Mouse (Mus musculus) CH12.LX (cell line): Measurements from ENCODE around the gene Gcm2. TPM values are rescaled to one million over a fixed set of nuclear protein-coding genes. Genes with fewer than 3 reads are reported as not detected.
A peak's percentile ranks its signal among the peaks of the same experiment; 100 is the strongest.

Experiments used
- DNase-seq: peaks from one replicate; pipeline ENCODE4 v3.0.0-alpha.2; 2013; ENCODE audit errors: extremely low read depth
- H3K27ac ChIP-seq: 2 replicates; pipeline ENCODE4 v1.5.1; 2012; ENCODE audit warnings: low read depth, mild to moderate bottlenecking, control low read depth, moderate library complexity; ENCODE audit not compliant: insufficient read depth
- H3K27me3 ChIP-seq: replicated peaks from 2 replicates; pipeline ENCODE3; 2012; ENCODE audit warnings: inconsistent platforms
- H3K36me3 ChIP-seq, 2 experiments: replicated peaks in 1 of 2; 2 replicates each; pipeline versions ENCODE3 to v1.6.1; 2012; ENCODE audit warnings: inconsistent platforms in 1 of 2, low read length in 1 of 2, mild to moderate bottlenecking in 1 of 2, mixed read lengths in 1 of 2, moderate library complexity in 1 of 2; ENCODE audit not compliant: control insufficient read depth in 1 of 2, insufficient read depth in 1 of 2
- H3K4me1 ChIP-seq, 2 experiments: 2 replicates each; pipeline ENCODE4 v1.6.1; 2012; ENCODE audit warnings: inconsistent platforms in 1 of 2, moderate library complexity in 1 of 2; ENCODE audit not compliant: insufficient read depth in 2 of 2, control insufficient read depth in 1 of 2
- H3K4me2 ChIP-seq: 2 replicates; pipeline ENCODE4 v1.6.1; 2012; ENCODE audit warnings: low read depth, mild to moderate bottlenecking, control low read depth; ENCODE audit not compliant: poor library complexity, insufficient read depth, severe bottlenecking
- H3K4me3 ChIP-seq, 3 experiments: fragments of 150-350 bp in 1 of 3; sonication (generic) in 1 of 3; replicated peaks in 1 of 3; 2 replicates each; pipeline versions ENCODE3 to v1.5.1; 2011 to 2012; ENCODE audit warnings: low read depth in 2 of 3, low read length in 2 of 3, mild to moderate bottlenecking in 2 of 3, moderate library complexity in 2 of 3, control low read depth in 1 of 3, improper control_type of control experiment in 1 of 3, inconsistent platforms in 1 of 3, mixed read lengths in 1 of 3; ENCODE audit not compliant: poor library complexity in 1 of 3
- H3K79me2 ChIP-seq: replicated peaks from 2 replicates; pipeline ENCODE4 v1.6.1; 2012; ENCODE audit warnings: mild to moderate bottlenecking, moderate library complexity; ENCODE audit not compliant: control insufficient read depth, poor library complexity, insufficient read depth, severe bottlenecking; ENCODE audit errors: extremely low read depth
- H3K9ac ChIP-seq: 2 replicates; pipeline ENCODE4 v1.6.1; 2012; ENCODE audit warnings: low read depth, mild to moderate bottlenecking, control low read depth, moderate library complexity; ENCODE audit not compliant: insufficient read depth
- H3K9me3 ChIP-seq: replicated peaks from 2 replicates; pipeline ENCODE3; 2012; ENCODE audit warnings: low read length, inconsistent platforms, mixed read lengths
- BHLHE40 ChIP-seq: IDR thresholded peaks from 2 replicates; pipeline ENCODE4 v1.6.1; 2011; ENCODE audit warnings: mild to moderate bottlenecking, low read depth, low read length, improper control_type of control experiment
- CTCF ChIP-seq, 2 experiments: IDR thresholded peaks in 1 of 2; conservative IDR thresholded peaks in 1 of 2; 2 replicates each; pipeline ENCODE4 v1.5.1; 2011 to 2012; ENCODE audit warnings: low read depth in 2 of 2, low read length in 2 of 2, improper control_type of control experiment in 1 of 2, inconsistent platforms in 1 of 2, mild to moderate bottlenecking in 1 of 2, moderate library complexity in 1 of 2
- E2F4 ChIP-seq: IDR thresholded peaks from 2 replicates; pipeline ENCODE4 v1.6.1; 2011; ENCODE audit warnings: low read depth, low read length, improper control_type of control experiment; ENCODE audit not compliant: insufficient replicate concordance
- ELF1 ChIP-seq: IDR thresholded peaks from 2 replicates; pipeline ENCODE4 v1.6.1; 2014; ENCODE audit warnings: low read depth, mild to moderate bottlenecking, inconsistent platforms, low read length, improper control_type of control experiment
- ETS1 ChIP-seq: conservative IDR thresholded peaks from 2 replicates; pipeline ENCODE4 v1.6.1; 2012; ENCODE audit warnings: low read depth, mild to moderate bottlenecking, inconsistent platforms, low read length, improper control_type of control experiment, moderate library complexity
- HCFC1 ChIP-seq: IDR thresholded peaks from 2 replicates; pipeline ENCODE4 v1.6.1; 2012; ENCODE audit warnings: low read depth, mild to moderate bottlenecking, inconsistent platforms, low read length, improper control_type of control experiment
- IRF4 ChIP-seq: IDR thresholded peaks from 2 replicates; pipeline ENCODE4 v1.6.1; 2014; ENCODE audit warnings: low read depth, mild to moderate bottlenecking, inconsistent platforms, low read length, improper control_type of control experiment
- JUN ChIP-seq: IDR thresholded peaks from 2 replicates; pipeline ENCODE4 v1.6.1; 2011; ENCODE audit warnings: low read depth, mild to moderate bottlenecking, low read length, improper control_type of control experiment, moderate library complexity; ENCODE audit not compliant: insufficient read depth
- JUND ChIP-seq: conservative IDR thresholded peaks from 2 replicates; pipeline ENCODE4 v1.6.1; 2011; ENCODE audit warnings: low read depth, low read length, improper control_type of control experiment
- KAT2A ChIP-seq: IDR thresholded peaks from 2 replicates; pipeline ENCODE4 v1.6.1; 2012; ENCODE audit warnings: low read length, improper control_type of control experiment, inconsistent platforms; ENCODE audit not compliant: insufficient replicate concordance
- MAX ChIP-seq: IDR thresholded peaks from 2 replicates; pipeline ENCODE4 v1.6.1; 2011; ENCODE audit warnings: low read length, improper control_type of control experiment
- MEF2A ChIP-seq: IDR thresholded peaks from 2 replicates; pipeline ENCODE4 v1.6.1; 2014; ENCODE audit warnings: low read depth, mild to moderate bottlenecking, inconsistent platforms, low read length, improper control_type of control experiment, borderline replicate concordance
- MYC ChIP-seq: IDR thresholded peaks from 2 replicates; pipeline ENCODE4 v1.6.1; 2011; ENCODE audit warnings: low read depth, mild to moderate bottlenecking, improper control_type of control experiment, low read length
- POLR2A ChIP-seq: IDR thresholded peaks from 2 replicates; pipeline ENCODE4 v1.6.1; 2011; ENCODE audit warnings: low read depth, mild to moderate bottlenecking, improper control_type of control experiment, low read length
- POLR2AphosphoS2 ChIP-seq: IDR thresholded peaks from 2 replicates; pipeline ENCODE4 v1.6.1; 2011; ENCODE audit warnings: low read depth, low read length, improper control_type of control experiment
- RCOR1 ChIP-seq: conservative IDR thresholded peaks from 2 replicates; pipeline ENCODE4 v1.6.1; 2012; ENCODE audit warnings: low read depth, mild to moderate bottlenecking, inconsistent platforms, low read length, improper control_type of control experiment
- SMC3 ChIP-seq: IDR thresholded peaks from 2 replicates; pipeline ENCODE4 v1.6.1; 2011; ENCODE audit warnings: low read depth, low read length, improper control_type of control experiment
- TCF12 ChIP-seq: IDR thresholded peaks from 2 replicates; pipeline ENCODE4 v1.6.1; 2014; ENCODE audit warnings: low read depth, mild to moderate bottlenecking, inconsistent platforms, low read length, improper control_type of control experiment
- UBTF ChIP-seq: IDR thresholded peaks from 2 replicates; pipeline ENCODE4 v1.6.1; 2012; ENCODE audit warnings: low read depth, mild to moderate bottlenecking, inconsistent platforms, low read length, improper control_type of control experiment, moderate library complexity
- USF2 ChIP-seq: conservative IDR thresholded peaks from 2 replicates; pipeline ENCODE4 v1.6.1; 2011; ENCODE audit warnings: low read depth, low read length, improper control_type of control experiment
- ZC3H11A ChIP-seq: IDR thresholded peaks from 2 replicates; pipeline ENCODE4 v1.6.1; 2012; ENCODE audit warnings: low read depth, mild to moderate bottlenecking, inconsistent platforms, low read length, improper control_type of control experiment
- ZKSCAN1 ChIP-seq: IDR thresholded peaks from 2 replicates; pipeline ENCODE4 v1.6.1; 2012; ENCODE audit warnings: low read depth, inconsistent platforms, low read length, improper control_type of control experiment, borderline replicate concordance
- ZMIZ1 ChIP-seq: IDR thresholded peaks from 2 replicates; pipeline ENCODE4 v1.6.1; 2012; ENCODE audit warnings: low read depth, mild to moderate bottlenecking, inconsistent platforms, low read length, improper control_type of control experiment
- dilution Hi-C: fragments of 300-500 bp; cut with MboI; formaldehyde crosslinking; loops from 2 replicates; pipeline ENCODE4 v1.14.3; 2020; ENCODE audit warnings: low sequenced_read_pairs; ENCODE audit not compliant: extremely low pct_unique_long_range_greater_than_20kb, extremely low pct_ligation_motif_present
- in situ Hi-C: fragments of 300-500 bp; cut with MboI; formaldehyde crosslinking; loops from 3 replicates; pipeline ENCODE4 v1.14.3; 2019; ENCODE audit warnings: low sequenced_read_pairs, low pct_ligation_motif_present, low pct_unique_long_range_greater_than_20kb, mixed read lengths
- polyA plus RNA-seq: library from polyadenylated mRNA; unstranded; fragments of >175 nt; gene quantifications from 2 replicates; pipeline ENCODE4 v1.2.1, GENCODE M21; 2012; ENCODE audit warnings: low read depth; ENCODE audit not compliant: insufficient read length
- total RNA-seq, 2 experiments: library from RNA; depleted of rRNA; stranded (reverse); fragments of 300-350 nt in 1 of 2; fragments of >200 nt in 1 of 2; gene quantifications; 2 replicates each; pipeline ENCODE4 v1.2.3; 2012 to 2014

The Gcm2 gene
- total and polyA plus RNA-seq, 3 experiments: 2.4 to 8.7 (median 7.2) TPM

- H3K4me2 ChIP-seq: peak overlapping the region; percentile 48
- H3K4me1 ChIP-seq: peaks cover 0 to 18% of the 10 kb centered on the region in 2 experiments; a peak in 2 of 4 replicates
- DNase-seq: peak; percentile 54
- H3K36me3 ChIP-seq: peaks cover 0 to 2% of the 10 kb centered on the region in 2 experiments
- no peaks in the 10 kb centered on the region for H3K79me2 ChIP-seq
- dilution Hi-C loops: no loop called here
- H3K27me3 ChIP-seq: no peaks in the 10 kb centered on the region
- H3K9ac ChIP-seq: peak overlapping the region; percentile 5; the same call in 1 of the 2 replicates
- no peak overlapping the region for H3K4me3 ChIP-seq
- TF ChIP-seq SMC3: 0 out of 2 replicates have a peak, but pooled peaks have one; percentile 2
- no peak for TF ChIP-seq MYC
- TF ChIP-seq KAT2A: no peak
- TF ChIP-seq CTCF (conservative IDR thresholded peaks at IDR 0.05 in 1 of 2, IDR thresholded peaks at IDR 0.05 in 1 of 2; ENCODE audit: low read depth in 2 of 2, low read length in 2 of 2): 0 out of 4 replicates have a peak, but pooled peaks of 1 of the 2 experiments have one; percentile 1
- peak; percentile 31; the same call in 1 of the 2 replicates for TF ChIP-seq BHLHE40
- TF ChIP-seq ZC3H11A: no peak
- TF ChIP-seq IRF4: peak; percentile 34
- TF ChIP-seq UBTF: no peak
- TF ChIP-seq JUND: no peak
- no peak for TF ChIP-seq RCOR1
- TF ChIP-seq E2F4: no peak
- TF ChIP-seq JUN: no peak
- TF ChIP-seq ZKSCAN1: no peak
- TF ChIP-seq MAX: no peak
- TF ChIP-seq ELF1: no peak
- no peak for TF ChIP-seq POLR2AphosphoS2
- no peaks in the 10 kb centered on the region for H3K9me3 ChIP-seq
- no peak overlapping the region for H3K27ac ChIP-seq
- in situ Hi-C loops: loop anchor here (25.0 kb wide), 1 partner anchor 434 kb away; no protein-coding TSS in a partner anchor
Measured at GRCm38 (mm10) chr13:41128326-41128725, 17.5 kb upstream of the Gcm2 start.

- in situ Hi-C loops: no loop called here
- no peak for DNase-seq
- Histone ChIP-seq H3K79me2 (no peaks in the 10 kb centered on the region), H3K9ac (no peak overlapping the region), H3K9me3 (no peaks in the 10 kb centered on the region), H3K27me3 (no peaks in the 10 kb centered on the region), H3K4me2 (no peak overlapping the region), H3K4me3 (no peak overlapping the region), H3K27ac (no peak overlapping the region)
- no peak for TF ChIP-seq RCOR1
- TF ChIP-seq ETS1: no peak
- no peak for TF ChIP-seq HCFC1
- no peak for TF ChIP-seq KAT2A
- TF ChIP-seq TCF12: no peak
- no peak for TF ChIP-seq MYC
- TF ChIP-seq CTCF (conservative IDR thresholded peaks at IDR 0.05 in 1 of 2, IDR thresholded peaks at IDR 0.05 in 1 of 2; ENCODE audit: low read depth in 2 of 2, low read length in 2 of 2): no peak
- no peak for TF ChIP-seq MEF2A
- no peak for TF ChIP-seq ZC3H11A
- TF ChIP-seq POLR2A: no peak
- TF ChIP-seq ZKSCAN1: no peak
- no peak for TF ChIP-seq E2F4
- TF ChIP-seq USF2: no peak
- no peak for TF ChIP-seq POLR2AphosphoS2
- no peak for TF ChIP-seq ZMIZ1
- TF ChIP-seq IRF4: no peak
- TF ChIP-seq, all 38 proteins: peak for 0
- Histone ChIP-seq H3K4me1 (peaks cover 13 to 40% of the 10 kb centered on the region in 2 experiments), H3K36me3 (no peaks in the 10 kb centered on the region)
- dilution Hi-C loops: no loop called here
Measured at GRCm38 (mm10) chr13:41123666-41124225, 12.9 kb upstream of the Gcm2 start.
